ENCODE assay signal across 26 mouse cellular contexts in genomic region chr14:117932163-117932851, GRCm38 (mm10).
"Had no signal": no experiment of that assay in that cellular context is flagged by ENCODE, and none has a peak within 500 bp of the region (broad histone marks: within the 10 kb centered on the region; RNA-seq: fewer than 3 reads in every experiment).

No protein-coding gene starts in this region.

- H3K9me3 ChIP-seq: kidney, embryonic 15.5 days; limb, embryonic 13.5 days; liver, embryonic 12.5 days; lung, embryonic 15.5 days; midbrain, embryonic 12.5 days; midbrain, embryonic 15.5 days; neural tube, embryonic 12.5 days; neural tube, embryonic 15.5 days; stomach, embryonic 15.5 days had no signal

- H3K36me3 ChIP-seq: kidney, embryonic 15.5 days; limb, embryonic 13.5 days; liver, embryonic 12.5 days; liver, embryonic 15.5 days; lung, embryonic 15.5 days; midbrain, embryonic 12.5 days; midbrain, embryonic 15.5 days; neural tube, embryonic 12.5 days; neural tube, embryonic 15.5 days; stomach, embryonic 15.5 days had no signal

- H3K4me1 ChIP-seq: liver, embryonic 12.5 days; liver, embryonic 15.5 days had no signal

- DNase-seq: kidney, adult 8-10 months; kidney, postnatal 10 days; kidney, postnatal 36 days; layer of hippocampus, postnatal 36 days; left cerebral cortex, postnatal 4 days; liver; lung, adult 18-20 months; lung, postnatal 10 days; lung, postnatal 36 days; right cerebral cortex, adult 18-20 months; right cerebral cortex, postnatal 25 days; spleen, adult 18-20 months; thymus, adult 2 months; thymus, postnatal 14 days; thymus, postnatal 4 days had no signal

- H3K4me3 ChIP-seq: kidney, embryonic 15.5 days; left cerebral cortex, adult 2 months; limb, embryonic 13.5 days; liver, embryonic 12.5 days; liver, embryonic 15.5 days; lung, embryonic 15.5 days; midbrain, embryonic 12.5 days; midbrain, embryonic 15.5 days; neural tube, embryonic 12.5 days; neural tube, embryonic 15.5 days; stomach, embryonic 15.5 days had no signal

- H3K27me3 ChIP-seq: kidney, embryonic 15.5 days; liver, embryonic 12.5 days; liver, embryonic 15.5 days; lung, embryonic 15.5 days; midbrain, embryonic 12.5 days; midbrain, embryonic 15.5 days; neural tube, embryonic 12.5 days; neural tube, embryonic 15.5 days; stomach, embryonic 15.5 days had no signal

- H3K4me2 ChIP-seq: kidney, embryonic 15.5 days; limb, embryonic 13.5 days; liver, embryonic 12.5 days; liver, embryonic 15.5 days; lung, embryonic 15.5 days; midbrain, embryonic 12.5 days; midbrain, embryonic 15.5 days; neural tube, embryonic 12.5 days; neural tube, embryonic 15.5 days; stomach, embryonic 15.5 days had no signal

- H3K9ac ChIP-seq: kidney, embryonic 15.5 days; limb, embryonic 13.5 days; liver, embryonic 12.5 days; liver, embryonic 15.5 days; lung, embryonic 15.5 days; midbrain, embryonic 12.5 days; midbrain, embryonic 15.5 days; neural tube, embryonic 12.5 days; neural tube, embryonic 15.5 days; stomach, embryonic 15.5 days had no signal

- ATAC-seq: liver, embryonic 12.5 days had no signal

- H3K27ac ChIP-seq: left cerebral cortex, adult 2 months; limb, embryonic 13.5 days; liver, embryonic 12.5 days; liver, embryonic 15.5 days; lung, embryonic 15.5 days; midbrain, embryonic 15.5 days; neural tube, embryonic 12.5 days; stomach, embryonic 15.5 days had no signal
